Mouse (Mus musculus): ENCODE results near the gene Pik3r2. TPM values are rescaled to one million over a fixed set of nuclear protein-coding genes. Genes with fewer than 3 reads are reported as not detected.

Gene Pik3r2
- total and polyA plus RNA-seq, 3 experiments = 23.7 to 37.8 TPM; not detected in 1

- Histone ChIP-seq H3K36me3 (ENCODE audit: control insufficient read depth in 1 of 2, insufficient read depth in 2 of 2, low read length in 2 of 2) (peaks cover 0 to 6% of the 10 kb centered on the region in 2 experiments; a peak in 1 of 4 replicates), H3K4me1 (ENCODE audit: control insufficient read depth in 1 of 2, insufficient read depth in 2 of 2, low read length in 2 of 2) (peaks cover 0 to 17% of the 10 kb centered on the region in 2 experiments; a peak in 3 of 4 replicates), H3K27ac (ENCODE audit: control insufficient read depth, low read depth, low read length) (peak overlapping the region; percentile 53; the same call in 1 of the 2 replicates), H3K27me3 (ENCODE audit: control insufficient read depth in 1 of 2, insufficient read depth in 2 of 2, low read length in 2 of 2) (no peaks in the 10 kb centered on the region), H3K9ac (ENCODE audit: control insufficient read depth, low read depth, low read length, poor library complexity, severe bottlenecking) (peak overlapping the region; percentile 60; the same call in 1 of the 2 replicates), H3K4me3 (ENCODE audit: control insufficient read depth in 1 of 2, insufficient read depth in 1 of 2, low read depth in 2 of 2, low read length in 2 of 2) (peak overlapping the region in 1 of 2 experiments; percentile 64; a peak in 3 of 4 replicates), H3K79me2 (ENCODE audit: control insufficient read depth, insufficient read depth, low read length, poor library complexity) (no peaks in the 10 kb centered on the region; the same call in 1 of the 2 replicates), H3K9me3 (replicated peaks; ENCODE audit: insufficient read depth, low read length) (no peaks in the 10 kb centered on the region)
- TF ChIP-seq TBP (IDR thresholded peaks at IDR 0.05; ENCODE audit: low read depth, low read length) (peak; percentile 92), BHLHE40 (IDR thresholded peaks at IDR 0.05; ENCODE audit: borderline replicate concordance, low read depth, low read length) (0 out of 2 replicates have a peak, but pooled peaks have one; percentile 24), POLR2AphosphoS5 (IDR thresholded peaks at IDR 0.05; ENCODE audit: borderline replicate concordance, low read depth, low read length) (no peak), ELF1 (IDR thresholded peaks at IDR 0.05; ENCODE audit: low read depth, low read length) (no peak), USF1 (IDR thresholded peaks at IDR 0.05; ENCODE audit: low read depth, low read length) (peak; percentile 36; the same call in 1 of the 2 replicates)
- peak; percentile 44 for DNase-seq (ENCODE audit: low read depth, low spot score)
Observed at GRCm38 (mm10) chr8:70802786-70803510, 26.4 kb upstream of the Pik3r2 start.

- Histone ChIP-seq H3K36me3 (ENCODE audit: control insufficient read depth in 1 of 2, insufficient read depth in 2 of 2, low read length in 2 of 2) (peaks cover 0 to 6% of the 10 kb centered on the region in 2 experiments; a peak in 1 of 4 replicates), H3K4me3 (ENCODE audit: control insufficient read depth in 1 of 2, insufficient read depth in 1 of 2, low read depth in 2 of 2, low read length in 2 of 2) (no peak overlapping the region), H3K27ac (ENCODE audit: control insufficient read depth, low read depth, low read length) (no peak overlapping the region), H3K4me1 (ENCODE audit: control insufficient read depth in 1 of 2, insufficient read depth in 2 of 2, low read length in 2 of 2) (peaks cover 0 to 14% of the 10 kb centered on the region in 2 experiments; a peak in 3 of 4 replicates), H3K79me2 (ENCODE audit: control insufficient read depth, insufficient read depth, low read length, poor library complexity) (no peaks in the 10 kb centered on the region; the same call in 1 of the 2 replicates), H3K27me3 (ENCODE audit: control insufficient read depth in 1 of 2, insufficient read depth in 2 of 2, low read length in 2 of 2) (no peaks in the 10 kb centered on the region), H3K9me3 (replicated peaks; ENCODE audit: insufficient read depth, low read length) (no peaks in the 10 kb centered on the region), H3K9ac (ENCODE audit: control insufficient read depth, low read depth, low read length, poor library complexity, severe bottlenecking) (no peak overlapping the region)
- no peak for TF ChIP-seq BHLHE40 (IDR thresholded peaks at IDR 0.05; ENCODE audit: borderline replicate concordance, low read depth, low read length)
- TF ChIP-seq CTCF (IDR thresholded peaks at IDR 0.05 in 2 of 3, conservative IDR thresholded peaks at IDR 0.05 in 1 of 3; ENCODE audit: control insufficient read depth in 1 of 3, insufficient read depth in 1 of 3, low read depth in 2 of 3, low read length in 3 of 3, poor library complexity in 1 of 3, severe bottlenecking in 1 of 3) = no peak
- no peak for TF ChIP-seq POLR2AphosphoS2 (IDR thresholded peaks at IDR 0.05; ENCODE audit: low read length)
- TF ChIP-seq MAX (IDR thresholded peaks at IDR 0.05; ENCODE audit: low read length) = no peak
- no peak for TF ChIP-seq EP300 (IDR thresholded peaks at IDR 0.05; ENCODE audit: low read depth in 1 of 2, low read length in 2 of 2)
- no peak for TF ChIP-seq USF2 (IDR thresholded peaks at IDR 0.05; ENCODE audit: borderline replicate concordance in 1 of 2, insufficient read depth in 1 of 2, low read depth in 1 of 2, low read length in 2 of 2)
- no peak for DNase-seq (ENCODE audit: low read depth, low spot score)
Observed at GRCm38 (mm10) chr8:70801830-70802229, 25.3 kb upstream of the Pik3r2 start.

GRCm38 (mm10) chr8:70801156-70801555 lies 24.6 kb upstream of the Pik3r2 start:
- Histone ChIP-seq H3K79me2 (ENCODE audit: control insufficient read depth, insufficient read depth, low read length, poor library complexity) (no peaks in the 10 kb centered on the region; the same call in 1 of the 2 replicates), H3K27ac (ENCODE audit: control insufficient read depth, low read depth, low read length) (no peak overlapping the region), H3K9ac (ENCODE audit: control insufficient read depth, low read depth, low read length, poor library complexity, severe bottlenecking) (no peak overlapping the region), H3K4me1 (ENCODE audit: control insufficient read depth in 1 of 2, insufficient read depth in 2 of 2, low read length in 2 of 2) (peaks cover 0 to 10% of the 10 kb centered on the region in 2 experiments; a peak in 3 of 4 replicates), H3K9me3 (replicated peaks; ENCODE audit: insufficient read depth, low read length) (no peaks in the 10 kb centered on the region), H3K27me3 (ENCODE audit: control insufficient read depth in 1 of 2, insufficient read depth in 2 of 2, low read length in 2 of 2) (no peaks in the 10 kb centered on the region), H3K36me3 (ENCODE audit: control insufficient read depth in 1 of 2, insufficient read depth in 2 of 2, low read length in 2 of 2) (peaks cover 0 to 6% of the 10 kb centered on the region in 2 experiments; a peak in 1 of 4 replicates), H3K4me3 (ENCODE audit: control insufficient read depth in 1 of 2, insufficient read depth in 1 of 2, low read depth in 2 of 2, low read length in 2 of 2) (no peak overlapping the region)
- TF ChIP-seq E2F4 (IDR thresholded peaks at IDR 0.05; ENCODE audit: borderline replicate concordance, low read depth, low read length) (no peak), RAD21 (IDR thresholded peaks at IDR 0.05; ENCODE audit: low read depth, low read length) (no peak)
- DNase-seq (ENCODE audit: low read depth, low spot score) = no peak
